Mouse (Mus musculus) hindbrain, embryonic 10.5 days (tissue): Measurements from ENCODE around the gene Mkrn3. TPM values are rescaled to one million over a fixed set of nuclear protein-coding genes. Genes with fewer than 3 reads are reported as not detected.

Experiments used
- DNase-seq: peaks from one replicate; pipeline ENCODE4 v3.0.0-alpha.2; 2017; ENCODE audit warnings: low spot score
- H3K27ac ChIP-seq: fragments of 300-500 bp; sonication (generic); 2 replicates; pipeline ENCODE4 v1.5.1; 2016; ENCODE audit warnings: mild to moderate bottlenecking, moderate library complexity
- H3K27me3 ChIP-seq: fragments of 300-500 bp; sonication (generic); 2 replicates; pipeline ENCODE4 v1.6.1; 2016; ENCODE audit warnings: mild to moderate bottlenecking; ENCODE audit not compliant: poor library complexity, insufficient read depth, severe bottlenecking
- H3K36me3 ChIP-seq: fragments of 300-500 bp; sonication (generic); 2 replicates; pipeline ENCODE4 v1.6.1; 2016; ENCODE audit warnings: mild to moderate bottlenecking, moderate library complexity
- H3K4me1 ChIP-seq: fragments of 300-500 bp; sonication (generic); replicated peaks from 2 replicates; pipeline ENCODE4 v1.6.1; 2016; ENCODE audit warnings: mild to moderate bottlenecking
- H3K4me3 ChIP-seq: fragments of 300-500 bp; sonication (generic); 2 replicates; pipeline ENCODE4 v1.5.1; 2016; ENCODE audit warnings: mild to moderate bottlenecking, moderate library complexity
- H3K9me3 ChIP-seq: fragments of 300-500 bp; sonication (generic); 2 replicates; pipeline ENCODE4 v1.6.1; 2016; ENCODE audit warnings: mild to moderate bottlenecking, moderate library complexity
- WGBS: fragments of 180-500 bp; shearing (Covaris S2); methylation state at CpG from one replicate; pipeline ENCODE4 v1.1.7; 2016; 5-methylcytosine and 5-hydroxymethylcytosine counted together
- polyA plus RNA-seq: library from polyadenylated mRNA; unstranded; fragments of >200 nt; fragmentation: Nextera tagmentation; extraction: Ambion mirVana; gene quantifications from 2 replicates; pipeline ENCODE4 v1.2.1, GENCODE M21; 2016

The Mkrn3 gene
- polyA plus RNA-seq, 1 experiment from 2014 or later = 15.5 TPM

DNA sequence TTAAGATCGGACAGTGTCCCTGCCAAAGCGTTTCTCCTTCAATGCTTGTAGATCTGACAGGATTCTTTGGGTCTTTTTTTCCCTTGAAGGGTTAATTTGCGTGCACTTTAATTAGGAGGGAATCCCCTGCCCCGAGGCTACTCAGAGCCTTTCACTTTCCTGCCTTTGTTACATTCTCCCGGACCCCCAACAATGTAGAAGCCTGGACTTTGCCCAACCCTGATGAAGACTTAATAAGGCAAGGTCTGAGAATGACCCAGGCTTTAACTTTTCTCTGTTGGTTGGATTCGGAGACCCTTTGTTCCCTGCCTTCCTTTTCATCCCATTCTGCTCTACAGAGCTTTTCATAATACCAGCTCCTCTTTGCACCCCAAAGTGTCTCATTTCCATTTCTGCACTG, 627 bp upstream of the Mkrn3 start:
- Histone ChIP-seq H3K36me3 (no peaks in the 10 kb centered on the region), H3K9me3 (peaks cover 20% of the 10 kb centered on the region), H3K4me3 (peak overlapping the region; percentile 68), H3K27ac (peak overlapping the region; percentile 95), H3K4me1 (0 out of 2 replicates have a peak, but pooled peaks cover 2% of the 10 kb centered on the region), H3K27me3 (no peaks in the 10 kb centered on the region)
- WGBS = 45% methylated on average over 6 of the region's 6 CpGs
- DNase-seq = peak; percentile 43

DNA sequence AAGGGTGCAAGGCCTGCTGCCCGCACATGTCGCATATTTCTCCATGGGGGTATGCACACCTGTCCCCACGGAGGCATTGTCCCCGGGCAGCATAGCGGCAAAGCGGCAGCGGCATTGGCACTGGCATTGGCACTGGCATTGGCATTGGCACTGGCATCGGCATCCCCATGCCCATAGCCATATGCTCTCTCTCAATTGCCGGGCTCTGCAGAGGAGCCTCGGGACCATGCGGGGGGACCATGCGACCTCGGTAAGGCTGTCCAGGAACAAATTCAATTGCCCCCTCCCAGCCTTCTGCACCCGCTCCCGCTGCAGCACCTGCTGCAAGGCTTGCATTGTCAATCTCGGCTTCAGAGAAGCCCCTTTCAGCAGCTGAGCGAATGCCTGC, 840 bp downstream of the Mkrn3 start:
- WGBS = 50% methylated on average over 17 of the region's 17 CpGs
- peaks cover 20% of the 10 kb centered on the region for H3K9me3 ChIP-seq
- H3K4me1 ChIP-seq = 0 out of 2 replicates have a peak, but pooled peaks cover 1% of the 10 kb centered on the region
- no peak for DNase-seq
- no peaks in the 10 kb centered on the region for H3K36me3 ChIP-seq
- peak overlapping the region; percentile 95 for H3K27ac ChIP-seq
- H3K4me3 ChIP-seq = peak overlapping the region; percentile 68
- H3K27me3 ChIP-seq = no peaks in the 10 kb centered on the region

DNA sequence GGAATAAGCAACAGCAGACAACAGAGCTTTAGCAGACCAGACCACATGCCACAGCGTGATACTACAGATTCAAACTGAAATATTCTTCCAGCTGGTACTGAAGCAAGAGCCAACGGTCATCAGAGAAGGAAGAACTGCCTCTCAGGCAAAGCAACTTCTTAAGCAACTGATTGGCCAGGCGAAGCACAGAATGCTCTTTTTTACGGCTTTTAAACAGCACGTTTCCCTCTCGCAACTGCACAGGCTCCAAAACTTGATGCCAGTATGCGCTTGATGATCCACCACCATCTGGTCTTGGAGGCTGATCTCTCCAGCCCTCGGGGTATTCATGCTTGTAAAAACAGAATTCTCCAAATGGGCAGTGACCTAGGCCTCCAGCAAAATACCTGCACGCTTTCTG, 1.6 kb downstream of the Mkrn3 start:
- 56% methylated on average over 9 of the region's 9 CpGs for WGBS
- DNase-seq = peak; percentile 7
- no peaks in the 10 kb centered on the region for H3K27me3 ChIP-seq
- H3K4me1 ChIP-seq = no peaks in the 10 kb centered on the region
- peak overlapping the region; percentile 95 for H3K27ac ChIP-seq
- H3K36me3 ChIP-seq = no peaks in the 10 kb centered on the region
- peak overlapping the region; percentile 68 for H3K4me3 ChIP-seq
- H3K9me3 ChIP-seq = peaks cover 20% of the 10 kb centered on the region

DNA sequence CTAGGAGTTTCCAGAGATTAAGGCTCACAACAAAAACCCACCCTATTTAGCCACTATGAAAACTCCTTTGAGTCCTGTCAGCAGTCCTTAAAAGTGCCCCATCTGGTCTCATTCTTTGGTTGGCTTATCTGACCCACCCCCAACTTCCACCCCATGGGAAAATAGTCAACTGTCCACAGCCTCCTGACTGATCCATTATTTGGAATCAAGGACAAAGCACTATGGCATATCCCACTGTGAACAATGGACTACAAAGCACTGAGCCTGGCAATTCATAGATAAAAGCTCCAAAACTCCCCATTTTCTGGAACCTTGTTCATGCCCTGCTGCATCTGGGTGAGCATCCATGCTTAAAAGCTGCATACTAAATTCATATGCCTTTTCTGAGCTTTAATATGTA, 3.8 kb downstream of the Mkrn3 start:
- peak; percentile 57 for DNase-seq
- peak overlapping the region; percentile 68 for H3K4me3 ChIP-seq
- H3K36me3 ChIP-seq = no peaks in the 10 kb centered on the region
- peak overlapping the region; percentile 95 for H3K27ac ChIP-seq
- no peaks in the 10 kb centered on the region for H3K27me3 ChIP-seq
- H3K4me1 ChIP-seq = peaks cover 11% of the 10 kb centered on the region; the same call in 1 of the 2 replicates
- H3K9me3 ChIP-seq = peaks cover 20% of the 10 kb centered on the region

DNA sequence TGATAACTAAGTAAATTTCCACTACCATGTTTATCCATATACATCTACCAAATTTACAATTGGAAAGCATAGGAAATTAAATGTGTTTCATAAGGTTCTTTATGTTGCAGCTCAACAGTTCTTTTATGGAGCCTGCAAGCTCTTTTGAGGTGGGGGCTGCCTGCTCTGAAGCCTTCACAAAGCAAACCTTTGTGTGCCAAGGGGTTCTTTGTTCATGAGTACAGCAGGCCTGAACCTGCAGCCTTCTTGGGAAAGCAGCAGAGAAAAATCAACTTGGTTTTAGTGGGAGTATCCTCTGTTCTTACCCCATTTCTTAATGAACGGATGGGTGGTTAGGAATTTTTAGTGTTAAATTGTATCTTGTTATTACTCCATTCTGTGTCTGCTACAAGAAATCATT, 4.7 kb downstream of the Mkrn3 start:
- peak overlapping the region; percentile 68 for H3K4me3 ChIP-seq
- no peaks in the 10 kb centered on the region for H3K27me3 ChIP-seq
- H3K36me3 ChIP-seq = no peaks in the 10 kb centered on the region
- H3K27ac ChIP-seq = peak overlapping the region; percentile 95
- H3K4me1 ChIP-seq = peaks cover 18% of the 10 kb centered on the region; the same call in 1 of the 2 replicates
- WGBS = 51% methylated on average over 1 of the region's 1 CpGs
- H3K9me3 ChIP-seq = peaks cover 20% of the 10 kb centered on the region
- DNase-seq = peak; percentile 29

DNA sequence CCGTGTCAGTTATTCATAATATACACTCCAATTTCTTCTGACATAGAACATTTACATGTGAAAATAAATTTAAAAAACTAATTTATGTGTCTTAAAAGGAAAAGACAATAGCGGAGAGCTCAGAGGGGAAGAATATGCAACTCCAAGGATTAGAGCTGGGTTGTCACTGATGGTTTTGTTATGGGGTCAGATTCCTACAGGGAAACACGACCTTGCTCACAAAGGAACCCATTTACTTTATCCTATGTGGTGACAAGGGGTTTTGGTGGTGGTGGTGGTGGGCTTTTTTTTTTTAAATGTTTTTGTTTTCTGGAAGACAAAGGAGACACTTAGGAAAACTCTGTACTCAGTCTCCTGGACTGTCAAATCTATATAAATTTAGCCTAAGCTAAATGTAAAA, 12.1 kb downstream of the Mkrn3 start:
- 30% methylated on average over 3 of the region's 3 CpGs for WGBS

DNA sequence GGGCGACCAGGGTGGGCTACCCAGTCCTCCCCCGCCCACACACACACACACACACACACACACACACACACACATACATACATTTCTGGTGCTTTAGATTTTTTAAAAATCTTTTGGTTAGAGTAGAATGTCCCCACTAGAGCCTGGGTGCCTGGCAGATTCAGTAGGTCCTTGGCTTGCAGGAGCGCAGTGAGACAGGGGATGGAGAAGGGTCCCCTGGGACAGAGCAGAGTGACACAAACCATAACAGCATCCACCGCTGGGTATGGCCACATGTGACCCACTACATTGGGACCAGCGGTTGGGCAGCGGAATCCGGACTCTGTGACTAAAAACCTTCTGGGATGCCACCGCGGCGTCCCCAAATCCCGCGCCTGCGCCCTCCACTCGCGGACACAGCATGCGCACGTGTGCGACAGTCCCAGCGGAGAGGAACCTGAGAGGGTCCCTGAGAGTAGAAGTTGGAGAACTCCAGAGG, 13.3 kb downstream of the Mkrn3 start:
- peak; percentile 50 for DNase-seq
- Histone ChIP-seq H3K4me3 (peak overlapping the region; percentile 40), H3K27me3 (no peaks in the 10 kb centered on the region), H3K4me1 (peaks cover 41% of the 10 kb centered on the region), H3K36me3 (no peaks in the 10 kb centered on the region), H3K27ac (peak overlapping the region; percentile 66; the same call in 1 of the 2 replicates), H3K9me3 (peaks cover 10% of the 10 kb centered on the region)
- 42% methylated on average over 19 of the region's 19 CpGs for WGBS

More for the DNA sequence above, 12.1 kb downstream of the Mkrn3 start:
- Histone ChIP-seq H3K27me3 (no peaks in the 10 kb centered on the region), H3K9me3 (peaks cover 10% of the 10 kb centered on the region), H3K36me3 (no peaks in the 10 kb centered on the region), H3K27ac (peak overlapping the region; percentile 66; the same call in 1 of the 2 replicates), H3K4me1 (peaks cover 46% of the 10 kb centered on the region), H3K4me3 (peak overlapping the region; percentile 40; the same call in 1 of the 2 replicates)
- DNase-seq = no peak

DNA sequence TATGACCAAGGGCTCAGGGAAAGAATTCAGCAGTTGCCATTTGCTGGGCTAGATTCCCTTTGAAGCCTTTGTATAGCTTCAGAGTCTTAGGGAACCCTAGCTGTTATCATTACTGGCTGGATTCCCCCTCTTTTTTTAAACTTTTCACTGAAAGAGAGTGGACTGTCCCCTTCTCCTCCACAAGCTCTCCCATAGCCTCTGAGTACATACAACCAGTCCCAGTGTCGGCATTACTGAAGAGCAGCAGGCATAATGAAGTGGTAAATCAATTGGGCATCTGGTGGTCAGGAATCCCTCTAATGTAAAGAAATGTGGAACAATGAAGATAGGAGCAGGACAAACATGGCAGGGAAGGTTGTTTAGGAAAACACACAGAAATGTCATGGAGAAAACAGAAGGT, 27.7 kb downstream of the Mkrn3 start:
- no peaks in the 10 kb centered on the region for H3K27me3 ChIP-seq
- DNase-seq = no peak
- no peak overlapping the region for H3K27ac ChIP-seq
- WGBS = 57% methylated on average over 1 of the region's 1 CpGs
- H3K9me3 ChIP-seq = peaks cover 8% of the 10 kb centered on the region; the same call in 1 of the 2 replicates
- peaks cover 13% of the 10 kb centered on the region; the same call in 1 of the 2 replicates for H3K4me1 ChIP-seq
- H3K36me3 ChIP-seq = no peaks in the 10 kb centered on the region
- H3K4me3 ChIP-seq = no peak overlapping the region

DNA sequence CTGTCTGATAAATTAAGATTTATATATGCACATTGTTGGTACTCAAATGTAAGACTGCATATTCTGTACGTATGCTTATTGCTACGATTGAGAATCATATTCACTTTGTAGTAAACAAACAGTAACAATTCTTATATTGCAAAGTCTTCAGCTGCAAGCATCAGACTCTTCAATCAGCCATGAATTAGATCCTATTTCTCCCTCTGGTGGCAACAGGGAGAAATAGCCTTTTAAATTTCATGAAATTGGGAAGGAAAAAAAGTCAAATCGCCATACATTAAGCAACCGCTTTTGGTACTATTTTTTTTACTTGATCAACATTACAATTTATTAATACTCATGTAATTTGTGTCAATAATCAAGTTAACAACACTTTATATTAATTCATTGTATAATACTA, 31.6 kb downstream of the Mkrn3 start:
- whole genome bisulfite sequencing = 44% methylated on average over 4 of the region's 4 CpGs
- no peak for DNase-seq
- H3K9me3 ChIP-seq = peaks cover 7% of the 10 kb centered on the region; the same call in 1 of the 2 replicates
- H3K36me3 ChIP-seq = no peaks in the 10 kb centered on the region
- H3K27ac ChIP-seq = no peak overlapping the region
- H3K4me3 ChIP-seq = no peak overlapping the region
- H3K4me1 ChIP-seq = peaks cover 13% of the 10 kb centered on the region; the same call in 1 of the 2 replicates
- H3K27me3 ChIP-seq = no peaks in the 10 kb centered on the region

DNA sequence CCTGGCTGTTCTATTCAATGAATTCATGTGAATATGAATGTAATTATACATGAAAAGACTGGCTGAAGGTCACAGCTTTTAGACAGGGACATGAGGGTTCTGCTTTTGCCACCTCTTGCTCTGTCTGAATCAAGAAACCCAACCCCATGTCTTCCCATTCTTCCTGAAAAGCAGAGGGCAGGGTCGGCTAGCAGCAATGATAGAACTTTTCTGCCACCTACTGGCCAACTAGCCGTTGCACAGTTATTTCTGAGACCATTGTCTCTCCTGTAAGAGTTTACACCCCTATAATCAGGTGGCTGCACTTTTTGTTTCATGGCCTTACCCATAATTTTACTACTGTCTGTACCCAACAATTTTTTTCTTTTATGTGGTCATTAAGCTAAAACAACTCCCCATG, 37.5 kb downstream of the Mkrn3 start:
- Histone ChIP-seq H3K27ac (no peak overlapping the region), H3K4me1 (peaks cover 15% of the 10 kb centered on the region), H3K27me3 (no peaks in the 10 kb centered on the region), H3K36me3 (peaks cover 21% of the 10 kb centered on the region), H3K9me3 (peaks cover 40% of the 10 kb centered on the region), H3K4me3 (no peak overlapping the region)
- no peak for DNase-seq
- 12% methylated on average over 2 of the region's 2 CpGs for WGBS

DNA sequence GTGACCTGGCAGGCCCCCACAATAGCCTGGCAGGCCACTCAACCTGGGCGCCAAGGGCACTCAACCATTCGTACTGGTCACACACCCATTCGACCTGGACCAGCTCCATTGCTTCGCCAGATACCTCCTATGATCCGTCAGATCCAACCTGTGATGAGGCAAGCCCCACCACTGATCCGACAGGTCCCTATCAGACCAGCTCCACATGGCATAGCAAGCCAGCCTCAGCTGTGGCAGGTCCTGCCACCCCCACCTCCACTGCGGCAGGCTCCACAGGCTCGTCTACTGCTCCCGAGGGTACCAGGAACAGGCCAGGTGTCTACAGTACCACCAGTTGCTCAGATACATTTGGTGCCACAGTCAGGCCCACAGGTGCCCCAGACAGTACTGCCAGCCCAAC, 41.4 kb downstream of the Mkrn3 start:
- Histone ChIP-seq H3K27ac (no peak overlapping the region), H3K9me3 (peaks cover 55% of the 10 kb centered on the region), H3K36me3 (peaks cover 21% of the 10 kb centered on the region), H3K27me3 (no peaks in the 10 kb centered on the region), H3K4me1 (peaks cover 23% of the 10 kb centered on the region), H3K4me3 (0 out of 2 replicates have a peak overlapping the region, but pooled peaks have one; percentile 58)
- no peak for DNase-seq
- WGBS = 87% methylated on average over 9 of the region's 9 CpGs

DNA sequence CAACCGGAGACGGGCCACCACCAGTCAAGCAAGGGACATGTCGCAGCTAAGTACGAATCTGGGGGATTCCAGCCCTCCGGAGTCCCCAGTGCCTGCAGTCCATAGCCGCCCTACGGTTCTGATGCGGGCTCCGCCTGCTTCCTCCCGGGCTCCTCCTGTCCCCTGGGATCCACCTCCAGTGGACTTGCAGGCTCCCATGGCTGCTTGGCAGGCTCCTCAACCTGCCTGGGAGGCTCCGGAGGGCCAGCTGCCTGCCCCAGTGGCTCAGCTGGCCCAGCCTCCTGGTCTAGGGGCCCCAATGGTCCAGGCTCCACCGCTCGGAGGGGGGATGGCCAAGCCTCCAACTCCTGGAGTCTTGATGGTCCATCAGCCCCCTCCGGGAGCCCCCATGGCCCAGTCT, 42.6 kb downstream of the Mkrn3 start:
- no peak for DNase-seq
- Histone ChIP-seq H3K27ac (peak overlapping the region; percentile 76), H3K36me3 (peaks cover 21% of the 10 kb centered on the region), H3K27me3 (no peaks in the 10 kb centered on the region), H3K9me3 (peaks cover 54% of the 10 kb centered on the region), H3K4me1 (peaks cover 23% of the 10 kb centered on the region), H3K4me3 (peak overlapping the region; percentile 58)
- WGBS = 28% methylated on average over 14 of the region's 14 CpGs

DNA sequence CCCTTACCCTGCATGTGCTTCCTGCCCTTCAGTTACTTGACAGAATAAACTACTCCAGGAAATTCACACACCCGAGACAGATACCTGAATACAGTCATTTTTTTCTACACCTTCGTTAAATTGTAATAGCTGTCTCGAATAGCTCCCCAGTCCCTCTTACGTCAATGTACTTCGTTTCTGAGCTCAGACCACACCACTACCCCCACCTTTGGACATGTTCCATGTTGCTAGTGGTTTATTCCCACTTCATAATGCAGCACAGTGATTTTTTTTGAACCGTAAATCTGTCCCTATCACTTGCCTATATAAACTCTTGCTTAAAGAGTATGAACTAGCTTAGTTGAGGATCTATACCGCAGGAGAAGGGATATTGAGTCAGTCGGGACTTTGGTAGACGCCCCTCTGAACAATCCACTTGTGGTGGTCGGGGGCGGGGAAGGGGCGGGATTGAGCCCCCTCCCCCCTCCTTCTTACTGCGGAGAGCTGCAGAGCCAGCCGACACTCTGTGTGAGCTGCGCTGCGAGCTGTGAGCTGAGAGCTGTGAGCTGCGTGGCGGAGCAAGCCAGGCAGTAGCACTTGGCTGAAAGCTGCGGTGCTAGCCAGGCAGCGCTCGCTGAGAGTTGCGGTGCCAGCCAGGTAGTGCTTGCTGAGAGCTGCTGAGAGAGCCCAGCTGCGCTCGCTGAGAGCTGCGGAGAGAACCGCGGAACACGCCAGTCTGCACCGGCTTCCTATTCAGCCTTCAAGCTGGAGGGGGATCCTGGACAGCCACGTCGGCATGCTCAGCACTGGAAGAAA, 43.2 kb downstream of the Mkrn3 start, which contains the start of gene Magel2:
TSS of gene Magel2 (plus strand) at position 501 of the 795 bp plus-strand sequence.
- H3K9me3 ChIP-seq = peaks cover 51% of the 10 kb centered on the region
- peak within 1 kb of the TSS; percentile 58 for H3K4me3 ChIP-seq

More for the DNA sequence above, 43.2 kb downstream of the Mkrn3 start, which contains the start of gene Magel2:
- Histone ChIP-seq H3K36me3 (peaks cover 21% of the 10 kb centered on the region), H3K27me3 (no peaks in the 10 kb centered on the region), H3K27ac (peak within 1 kb of the TSS; percentile 76), H3K4me1 (peaks cover 23% of the 10 kb centered on the region)
- WGBS = 22% methylated on average over 31 of the region's 31 CpGs
- DNase-seq = peak; percentile 61
